Mouse (Mus musculus) heart, adult 2 months (tissue): Measurements from ENCODE around the gene Liph. TPM values are rescaled to one million over a fixed set of nuclear protein-coding genes. Genes with fewer than 3 reads are reported as not detected.
"Not testable (repeated sequence)": the region's sequence is repeated elsewhere in the genome, so short reads cannot be mapped to it uniquely, and the experiment has no call there.

Source experiments
- DNase-seq, 2 experiments: peaks; one replicate each; pipeline ENCODE4 v3.0.0; 2021
- H3K27ac ChIP-seq: fragments of 200-600 bp; 2 replicates; pipeline ENCODE4 v1.8.1; 2022
- H3K27me3 ChIP-seq: fragments of 200-500 bp; 2 replicates; pipeline ENCODE4 v1.6.1; 2012; ENCODE audit warnings: mild to moderate bottlenecking, low read length, inconsistent platforms, mixed read lengths; ENCODE audit not compliant: control insufficient read depth, insufficient read depth
- H3K36me3 ChIP-seq: fragments of 200-500 bp; 2 replicates; pipeline ENCODE4 v1.6.1; 2012; ENCODE audit warnings: low read length, inconsistent platforms; ENCODE audit not compliant: control insufficient read depth, insufficient read depth
- H3K4me1 ChIP-seq: fragments of 200-500 bp; 2 replicates; pipeline ENCODE4 v1.6.1; 2011; ENCODE audit warnings: low read length; ENCODE audit not compliant: control insufficient read depth, insufficient read depth
- H3K4me3 ChIP-seq: fragments of 200-600 bp; 2 replicates; pipeline ENCODE4 v1.8.1; 2022
- H3K79me2 ChIP-seq: fragments of 200-500 bp; replicated peaks from 2 replicates; pipeline ENCODE4 v1.6.1; 2012; ENCODE audit warnings: mild to moderate bottlenecking, inconsistent platforms, low read length, moderate library complexity, mixed read lengths; ENCODE audit not compliant: control insufficient read depth, insufficient read depth
- H3K9ac ChIP-seq: fragments of 200-500 bp; 2 replicates; pipeline ENCODE4 v1.6.1; 2012; ENCODE audit warnings: low read depth, mild to moderate bottlenecking, control low read depth, inconsistent platforms, low read length, mixed read lengths
- CTCF ChIP-seq: fragments of 200-600 bp; IDR thresholded peaks from 2 replicates; pipeline ENCODE4 v1.8.1; 2022; ENCODE audit warnings: antibody characterized with exemption, mild to moderate bottlenecking, moderate library complexity
- EP300 ChIP-seq: fragments of 200-500 bp; IDR thresholded peaks from 2 replicates; pipeline ENCODE4 v1.6.1; 2011; ENCODE audit warnings: low read depth, low read length, control low read depth; ENCODE audit not compliant: insufficient read depth
- POLR2A ChIP-seq: fragments of 200-500 bp; IDR thresholded peaks from 2 replicates; pipeline ENCODE4 v1.6.1; 2011; ENCODE audit warnings: mild to moderate bottlenecking, low read depth, low read length, control low read depth; ENCODE audit not compliant: insufficient read depth
- WGBS: fragments of 180-500 bp; shearing (Covaris S2); methylation state at CpG from one replicate; pipeline ENCODE4 v1.1.7; 2018; 5-methylcytosine and 5-hydroxymethylcytosine counted together
- intact Hi-C: fragments of 180-260 bp; cut with DNase I; formaldehyde crosslinking; loops from one replicate; pipeline ENCODE4 v1.15.1; 2025
- polyA plus RNA-seq: library from polyadenylated mRNA; depleted of rRNA; stranded (reverse); fragments of >200 nt; gene quantifications from 2 replicates; pipeline ENCODE4 v1.2.3, GENCODE M21; 2012; rRNA removed
- total RNA-seq, 2 experiments: library from RNA; stranded (reverse); gene quantifications; 2 replicates each; pipeline ENCODE4 v1.2.3; 2021

The Liph gene
- total and polyA plus RNA-seq, 3 experiments = 0.20 TPM; not detected in 2

- H3K27ac ChIP-seq = no peak overlapping the region
- intact Hi-C loops = no loop called here
- no peaks in the 10 kb centered on the region for H3K4me1 ChIP-seq
- no peaks in the 10 kb centered on the region for H3K36me3 ChIP-seq
- WGBS = 77% methylated on average over 13 of the region's 13 CpGs
- H3K79me2 ChIP-seq = no peaks in the 10 kb centered on the region
- no peaks in the 10 kb centered on the region for H3K27me3 ChIP-seq
- no peak for TF ChIP-seq EP300
- TF ChIP-seq POLR2A = no peak
- TF ChIP-seq CTCF = no peak
- no peak for DNase-seq
- H3K4me3 ChIP-seq = no peak overlapping the region
- H3K9ac ChIP-seq = no peak overlapping the region
Observed at GRCm38 (mm10) chr16:21928471-21928870, 67.0 kb downstream of the Liph start.

- Histone ChIP-seq H3K4me1 (no peaks in the 10 kb centered on the region), H3K36me3 (no peaks in the 10 kb centered on the region), H3K27ac (no peak overlapping the region), H3K27me3 (no peaks in the 10 kb centered on the region), H3K9ac (no peak overlapping the region), H3K4me3 (no peak overlapping the region), H3K79me2 (no peaks in the 10 kb centered on the region)
- intact Hi-C loops = no loop called here
- 54% methylated on average over 7 of the region's 7 CpGs for WGBS
- TF ChIP-seq EP300 = no peak
- TF ChIP-seq CTCF = no peak
- no peak for TF ChIP-seq POLR2A
- peak in 1 of 2 experiments; percentile 16 for DNase-seq
Observed at GRCm38 (mm10) chr16:21916681-21917080, 78.8 kb downstream of the Liph start.

DNA sequence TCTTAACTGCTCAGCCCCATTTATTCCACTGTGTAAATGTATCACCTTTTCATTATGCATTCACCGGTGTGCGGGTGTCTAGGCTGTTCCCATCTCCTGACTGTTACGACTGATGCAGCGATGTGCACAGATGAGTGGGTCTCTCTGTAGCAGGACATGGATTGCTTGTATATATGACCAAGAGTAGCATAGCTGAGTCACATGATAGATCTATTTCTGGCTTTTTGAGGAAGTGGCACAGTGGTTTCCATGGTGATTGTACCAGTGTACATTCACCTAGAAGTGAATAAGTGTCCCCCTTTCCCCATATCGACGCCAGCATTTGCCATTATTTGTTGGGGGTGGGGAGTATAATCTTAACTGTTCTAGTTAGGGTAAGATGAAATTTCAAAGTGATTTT is 82.1 kb downstream of the Liph start:
- H3K9ac ChIP-seq = no peak overlapping the region
- TF ChIP-seq POLR2A (no peak), CTCF (no peak), EP300 (no peak)
- H3K4me3 ChIP-seq = no peak overlapping the region
- intact Hi-C loops = no loop called here
- H3K4me1 ChIP-seq = no peaks in the 10 kb centered on the region
- WGBS = 86% methylated on average over 6 of the region's 6 CpGs
- H3K36me3 ChIP-seq = no peaks in the 10 kb centered on the region
- no peaks in the 10 kb centered on the region for H3K79me2 ChIP-seq
- DNase-seq = no peak
- no peaks in the 10 kb centered on the region for H3K27me3 ChIP-seq
- no peak overlapping the region for H3K27ac ChIP-seq

GRCm38 (mm10) chr16:21908906-21909305 is 86.6 kb downstream of the Liph start:
- DNase-seq, H3K9ac ChIP-seq, intact Hi-C loops, H3K4me3 ChIP-seq, H3K27ac ChIP-seq, H3K4me1 ChIP-seq, H3K79me2 ChIP-seq, H3K36me3 ChIP-seq, H3K27me3 ChIP-seq: not testable (repeated sequence)
- 59% methylated on average over 7 of the region's 8 CpGs for WGBS

DNA sequence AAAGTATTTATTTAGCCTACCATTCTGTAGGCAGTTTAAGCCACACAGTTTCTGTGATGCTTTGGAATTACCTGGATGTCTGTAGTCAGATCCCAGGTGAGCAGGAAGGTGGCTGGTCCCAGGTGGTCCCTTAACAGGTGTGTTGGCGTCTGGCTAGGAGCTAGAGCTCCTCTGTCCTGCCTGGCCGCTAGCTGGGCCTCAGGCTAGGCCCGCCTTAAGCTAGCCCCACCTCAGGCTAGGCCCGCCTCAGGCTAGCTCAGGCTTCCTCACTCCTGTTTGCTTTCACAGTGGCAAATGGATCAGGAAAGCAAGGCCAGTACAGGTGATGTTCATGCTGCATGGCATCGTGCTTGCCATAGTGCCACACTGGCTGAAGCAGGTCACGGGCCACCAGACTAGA is 88.6 kb downstream of the Liph start:
- H3K4me1 ChIP-seq = no peaks in the 10 kb centered on the region
- H3K79me2 ChIP-seq = no peaks in the 10 kb centered on the region
- no peak for DNase-seq
- WGBS = 92% methylated on average over 6 of the region's 6 CpGs
- H3K4me3 ChIP-seq = no peak overlapping the region
- H3K27me3 ChIP-seq = no peaks in the 10 kb centered on the region
- no peak overlapping the region for H3K27ac ChIP-seq
- H3K36me3 ChIP-seq = no peaks in the 10 kb centered on the region
- TF ChIP-seq CTCF = no peak
- TF ChIP-seq EP300 = no peak
- no peak for TF ChIP-seq POLR2A
- H3K9ac ChIP-seq = no peak overlapping the region
- intact Hi-C loops = no loop called here

GRCm38 (mm10) chr16:21905996-21906395 is 89.5 kb downstream of the Liph start:
- TF ChIP-seq EP300 = no peak
- TF ChIP-seq POLR2A = no peak
- TF ChIP-seq CTCF = no peak
- H3K4me1 ChIP-seq = no peaks in the 10 kb centered on the region
- H3K9ac ChIP-seq = no peak overlapping the region
- WGBS = 89% methylated on average over 7 of the region's 7 CpGs
- intact Hi-C loops = no loop called here
- no peak overlapping the region for H3K27ac ChIP-seq
- no peaks in the 10 kb centered on the region for H3K36me3 ChIP-seq
- no peaks in the 10 kb centered on the region for H3K27me3 ChIP-seq
- H3K79me2 ChIP-seq = no peaks in the 10 kb centered on the region
- no peak for DNase-seq
- H3K4me3 ChIP-seq = no peak overlapping the region

GRCm38 (mm10) chr16:21904636-21905035 is 90.8 kb downstream of the Liph start:
- intact Hi-C loops = no loop called here
- H3K4me3 ChIP-seq = no peak overlapping the region
- H3K36me3 ChIP-seq = no peaks in the 10 kb centered on the region
- TF ChIP-seq POLR2A (no peak), EP300 (no peak), CTCF (no peak)
- H3K27ac ChIP-seq = no peak overlapping the region
- DNase-seq = no peak
- no peaks in the 10 kb centered on the region for H3K4me1 ChIP-seq
- H3K79me2 ChIP-seq = no peaks in the 10 kb centered on the region
- H3K9ac ChIP-seq = no peak overlapping the region
- 85% methylated on average over 10 of the region's 10 CpGs for WGBS
- no peaks in the 10 kb centered on the region for H3K27me3 ChIP-seq

Other genes with a start within 250 kb of the Liph start
- 10 to 100 TPM; 13.6 to 16.9 TPM for gene Ehhadh, start 207.9 kb downstream of the Liph start, total RNA-seq
- gene Ehhadh, start 207.9 kb downstream of the Liph start, polyA plus RNA-seq = 6.6 and 10.7 TPM in 2 replicates
- under 1 TPM; 0.96 to 0.97 TPM for gene Map3k13, start 201.3 kb downstream of the Liph start, total RNA-seq
- 0.62 and 1.1 TPM in 2 replicates for gene Map3k13, start 201.3 kb downstream of the Liph start, polyA plus RNA-seq
- gene Tmem41a, start 48.1 kb downstream of the Liph start, total RNA-seq = 10 to 100 TPM; 11.8 to 13.5 TPM
- gene Tmem41a, start 48.1 kb downstream of the Liph start, polyA plus RNA-seq = 16.9 and 24.6 TPM in 2 replicates
- gene Senp2, start 13.8 kb upstream of the Liph start, total RNA-seq = 10 to 100 TPM; 20.2 to 24.1 TPM
- 5.9 and 16.3 TPM in 2 replicates for gene Senp2, start 13.8 kb upstream of the Liph start, polyA plus RNA-seq
- gene Igf2bp2, start 167.6 kb upstream of the Liph start, total RNA-seq = 1 to 10 TPM; 5.3 to 7.4 TPM
- 1.5 and 3.5 TPM in 2 replicates for gene Igf2bp2, start 167.6 kb upstream of the Liph start, polyA plus RNA-seq